Mouse (Mus musculus) lung, postnatal 0 days (tissue): ENCODE data around the gene St3gal6.

Source experiments
- CTCF ChIP-seq: IDR thresholded peaks from 2 replicates; pipeline ENCODE4 v1.5.1; 2016; ENCODE audit warnings: antibody characterized with exemption, mild to moderate bottlenecking
- EP300 ChIP-seq: IDR thresholded peaks from 2 replicates; pipeline ENCODE4 v1.6.1; 2016; ENCODE audit warnings: antibody characterized with exemption, mild to moderate bottlenecking, control low read depth

- no peak for TF ChIP-seq EP300
- no peak for TF ChIP-seq CTCF
Measured at GRCm38 (mm10) chr16:58533742-58534141, 9.7 kb upstream of the St3gal6 start.
